Mouse (Mus musculus) cerebellum, adult 9-11 months (tissue): Measurements from ENCODE around the gene Fstl1.
A peak's percentile ranks its signal among the peaks of the same experiment; 100 is the strongest.

ENCODE experiments used
- DNase-seq: peaks from one replicate; pipeline ENCODE4 v3.0.0; 2022

Gene Fstl1

DNA sequence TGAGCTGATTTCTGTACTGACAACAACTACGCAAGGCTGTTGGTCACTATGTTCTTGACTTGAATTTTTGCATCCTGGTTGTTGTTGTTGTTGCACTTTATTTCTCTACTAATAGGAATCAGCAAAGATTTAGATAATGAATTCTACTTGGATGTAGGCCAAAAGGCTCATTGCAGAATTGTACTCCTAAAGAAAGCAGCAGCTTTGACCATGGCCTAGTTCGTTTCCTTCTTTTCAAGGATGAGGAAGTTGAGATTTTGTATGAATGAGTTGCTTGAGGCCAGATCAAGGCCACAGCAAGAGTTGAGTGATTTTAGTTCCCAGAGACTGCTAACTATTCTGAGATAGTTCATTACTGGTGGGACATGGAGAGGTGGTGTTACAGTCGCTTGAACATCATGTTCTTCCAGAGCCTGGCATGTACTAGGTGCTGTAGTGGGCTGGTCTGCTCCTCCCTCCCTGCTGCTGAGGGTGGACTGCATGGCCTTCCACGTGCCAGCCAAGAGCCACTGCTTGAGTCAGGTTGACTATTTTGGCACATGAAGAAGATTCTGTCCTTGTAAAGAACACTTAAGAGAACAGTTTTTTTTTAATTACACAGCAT lies 94.5 kb downstream of the Fstl1 start:
- DNase-seq, result peak; percentile 22

DNA sequence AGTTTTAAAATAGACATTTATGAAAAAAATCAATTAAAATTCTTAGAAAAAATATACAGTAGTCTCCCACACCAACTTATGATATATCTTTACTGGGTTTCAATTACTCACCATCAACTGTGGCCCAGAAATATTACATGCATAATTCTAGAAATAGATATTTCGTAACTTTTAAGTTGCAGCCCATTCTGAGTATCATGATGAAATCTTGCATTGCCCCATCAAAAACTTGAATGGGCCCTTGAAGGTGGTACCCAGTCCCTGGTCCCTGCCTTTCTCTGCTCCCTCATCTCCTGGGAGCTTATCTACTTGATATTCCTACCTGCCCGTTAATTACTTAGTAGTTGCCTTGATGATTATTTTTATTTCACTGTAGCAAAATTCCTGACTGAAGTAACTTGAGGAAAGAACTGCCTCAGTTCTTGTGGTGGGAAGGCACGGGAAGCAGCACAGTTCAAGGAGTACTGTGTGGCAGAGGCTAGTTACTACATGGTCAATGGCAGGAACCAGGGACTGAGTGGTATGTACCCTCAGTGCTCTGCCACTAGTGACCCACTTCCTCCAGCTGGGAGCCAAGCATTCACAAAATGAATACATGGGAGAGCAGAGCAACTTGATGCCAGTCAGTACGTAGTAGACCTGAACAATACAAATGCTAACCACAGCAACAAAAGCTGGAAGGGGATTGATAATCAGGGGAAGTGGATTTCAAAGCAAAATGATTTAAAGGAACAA lies 98.0 kb downstream of the Fstl1 start:
- no peak for DNase-seq

DNA sequence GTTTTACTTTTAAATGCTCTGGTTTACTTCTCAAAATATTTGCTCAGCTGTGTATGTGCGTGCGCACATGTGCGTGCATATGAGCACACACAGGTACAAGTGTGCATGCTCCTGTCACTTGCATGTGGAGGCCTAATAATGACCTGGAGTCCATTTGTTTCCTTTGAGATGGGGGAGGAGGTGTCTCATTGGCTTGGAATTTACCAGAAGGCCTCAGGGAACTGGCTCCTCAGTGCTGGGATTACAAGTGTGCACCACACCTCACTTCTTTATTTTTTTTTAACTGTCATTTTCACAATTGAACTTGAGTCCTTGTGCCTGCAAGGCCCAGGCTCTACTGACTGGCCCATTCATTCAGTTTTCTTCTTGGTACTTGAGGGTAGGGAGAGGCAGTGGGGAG lies 100.7 kb downstream of the Fstl1 start:
- no peak for DNase-seq

DNA sequence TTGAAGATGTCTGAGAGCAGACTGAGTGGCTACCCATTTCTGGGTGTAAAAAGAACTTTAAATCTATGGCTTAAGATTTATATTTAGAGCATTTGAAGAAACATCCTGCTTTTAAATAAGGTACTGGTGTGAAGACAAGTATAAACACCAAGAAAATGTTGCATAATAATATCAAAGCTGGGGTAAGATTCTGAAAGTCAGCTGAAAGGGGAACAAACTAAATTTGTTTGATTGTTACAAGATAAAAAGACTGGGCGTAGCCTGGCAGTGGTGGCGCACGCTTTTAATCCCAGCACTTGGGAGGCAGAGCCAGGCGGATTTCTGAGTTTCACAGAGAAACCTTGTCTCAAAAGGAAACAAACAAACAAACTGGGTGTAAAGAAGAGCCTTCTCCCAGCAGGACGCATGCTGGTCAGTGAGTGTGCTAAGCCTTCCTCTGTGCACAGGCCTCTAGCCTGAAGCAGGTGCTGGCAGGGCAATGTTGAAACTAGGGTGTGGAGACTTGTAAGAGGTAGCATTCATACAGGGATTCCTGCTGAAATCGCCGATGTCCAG lies 102.4 kb downstream of the Fstl1 start:
- DNase-seq, result no peak

DNA sequence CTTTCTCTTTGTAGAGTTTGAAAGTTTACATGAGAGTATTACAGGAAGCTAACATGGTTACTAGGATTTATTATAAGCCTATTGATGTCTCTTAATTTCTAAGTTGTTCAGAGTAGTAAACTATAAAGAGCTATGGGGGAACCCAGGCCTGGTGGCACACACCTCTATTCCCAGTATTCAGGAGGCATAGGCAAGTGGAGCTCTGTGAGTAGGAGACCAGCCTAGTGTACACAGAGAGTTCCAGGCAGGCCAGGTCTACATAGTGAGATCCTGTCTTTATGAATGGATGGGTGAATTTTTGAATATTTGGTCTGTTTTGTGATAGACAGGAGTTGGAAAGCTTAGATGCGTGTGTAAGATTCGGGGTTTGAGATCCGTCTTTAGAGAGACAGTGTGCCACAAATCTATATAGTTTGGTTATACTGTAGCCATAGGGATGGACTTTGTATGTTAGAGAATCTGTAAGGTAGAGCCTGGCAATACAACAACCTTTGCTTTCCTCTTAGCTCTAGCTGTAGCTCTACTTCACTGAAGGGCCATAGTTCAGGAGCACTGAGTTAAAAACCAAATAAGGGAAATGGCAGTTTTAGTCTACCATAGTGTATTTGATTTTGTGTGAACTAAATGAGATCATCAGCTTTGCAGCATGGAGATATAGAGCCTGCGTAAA lies 103.2 kb downstream of the Fstl1 start:
- DNase-seq, result no peak

DNA sequence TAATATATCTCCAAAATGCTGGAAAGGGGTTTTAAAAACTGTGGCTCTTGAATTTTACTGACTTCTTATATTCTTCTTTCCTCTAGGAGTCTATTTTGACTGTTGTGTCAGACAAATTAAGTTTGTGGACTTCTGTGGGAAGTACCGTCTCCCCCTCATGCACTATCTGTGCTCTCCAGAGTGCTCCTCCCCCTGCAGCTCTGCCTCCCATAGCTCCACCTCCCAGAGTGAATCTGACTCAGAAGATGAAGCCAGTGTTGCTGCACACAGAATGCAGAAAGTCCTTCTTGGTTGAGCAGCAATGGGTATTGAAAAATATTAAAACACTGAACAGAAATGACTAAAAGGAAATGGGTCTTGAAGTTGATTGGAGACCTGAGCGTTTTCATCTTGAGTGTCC lies 104.5 kb downstream of the Fstl1 start:
- no peak for DNase-seq
